Mouse (Mus musculus): ENCODE data around the gene Olfr130.

Olfr130 gene

DNA sequence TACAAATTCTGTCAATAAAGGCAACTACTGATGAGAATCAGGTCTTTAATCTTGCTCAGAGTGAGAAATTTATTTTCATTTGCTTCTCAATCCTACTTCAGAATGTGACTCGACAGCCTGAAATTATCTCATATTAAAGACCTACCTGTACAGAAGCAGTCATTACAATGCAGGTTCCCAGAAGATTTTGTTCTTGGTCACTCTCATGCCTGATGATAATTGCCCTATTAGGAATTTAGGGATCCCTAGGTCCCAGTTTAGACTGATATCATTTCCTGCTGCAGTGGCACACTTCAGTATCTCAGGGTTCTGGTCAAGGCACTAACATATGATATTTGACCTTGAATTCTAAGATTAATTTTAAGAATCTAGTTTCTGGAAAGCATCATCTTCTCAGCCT is at the start of gene Olfr130:
Gene Olfr130, plus strand, starts transcription at position 301 of the 400 bp plus-strand sequence.
- in situ Hi-C loops (cut with MboI, MseI): no loop called here

DNA sequence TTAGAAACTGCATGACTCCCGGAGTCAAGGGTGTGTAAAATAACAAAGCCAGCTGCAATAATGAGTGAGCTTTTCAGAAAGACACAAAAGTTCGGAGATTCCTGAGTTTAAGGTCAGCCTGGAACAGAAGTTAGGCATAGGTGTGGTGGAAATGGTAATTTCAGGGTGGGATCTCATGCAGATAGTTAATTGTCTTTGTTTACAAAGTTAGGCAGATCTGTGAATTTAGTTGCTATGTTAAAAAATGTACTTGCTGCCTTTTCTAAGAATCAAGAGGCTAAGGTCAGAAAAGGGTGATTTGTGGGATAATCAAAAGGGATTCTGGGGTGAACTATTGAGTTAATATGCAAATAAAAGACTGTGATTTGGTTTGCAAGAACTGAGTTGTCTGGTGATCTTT is 47.4 kb upstream of the Olfr130 start:
- in situ Hi-C loops (cut with MboI, MseI): loop anchor here (5.0 kb wide), 1 partner anchor 104 kb away; no protein-coding TSS in a partner anchor

DNA sequence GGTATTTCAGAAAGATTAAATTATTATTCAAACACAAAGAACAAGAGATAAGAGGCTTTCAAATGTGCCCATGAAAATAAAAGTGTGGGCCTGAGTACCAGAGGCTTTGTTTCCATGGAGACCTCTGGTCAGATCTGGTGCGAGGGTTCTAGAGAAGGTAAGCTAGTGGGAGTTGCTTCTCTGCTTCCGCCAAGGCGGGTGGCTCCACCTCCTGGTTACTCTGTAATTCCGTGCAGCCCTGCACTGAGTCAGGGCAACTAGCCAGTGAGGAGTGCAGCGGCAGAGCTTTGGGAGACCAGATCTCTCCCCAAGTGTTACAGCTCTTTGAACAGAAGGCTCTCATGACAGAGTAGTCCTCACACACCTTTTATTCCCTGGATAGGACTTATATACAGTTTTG is 37.4 kb upstream of the Olfr130 start:
- in situ Hi-C loops (cut with MboI, MseI): no loop called here

DNA sequence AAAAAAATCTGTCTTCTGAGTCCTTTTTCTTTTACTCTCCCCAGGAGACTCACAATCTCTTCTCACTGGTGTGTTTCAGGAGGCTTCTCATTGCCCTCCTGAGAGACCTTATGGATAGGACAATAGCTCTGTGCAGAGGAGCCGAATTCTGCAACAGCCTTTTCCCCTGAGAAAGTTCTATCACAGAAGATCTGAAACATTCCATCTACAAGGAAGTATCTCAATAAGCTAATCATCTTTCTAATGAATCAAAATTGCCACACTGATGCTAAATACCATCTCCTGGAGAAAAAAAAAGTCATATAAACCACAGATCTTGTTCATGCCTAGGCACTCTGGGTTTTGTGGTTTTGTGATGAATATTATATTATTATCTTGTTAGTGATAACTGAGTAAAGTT is 3.7 kb upstream of the Olfr130 start, which contains the start of gene Olfr129:
Gene Olfr129, minus strand, starts transcription at position 101 of the 400 bp plus-strand sequence.
- in situ Hi-C loops (cut with MboI, MseI): no loop called here

DNA sequence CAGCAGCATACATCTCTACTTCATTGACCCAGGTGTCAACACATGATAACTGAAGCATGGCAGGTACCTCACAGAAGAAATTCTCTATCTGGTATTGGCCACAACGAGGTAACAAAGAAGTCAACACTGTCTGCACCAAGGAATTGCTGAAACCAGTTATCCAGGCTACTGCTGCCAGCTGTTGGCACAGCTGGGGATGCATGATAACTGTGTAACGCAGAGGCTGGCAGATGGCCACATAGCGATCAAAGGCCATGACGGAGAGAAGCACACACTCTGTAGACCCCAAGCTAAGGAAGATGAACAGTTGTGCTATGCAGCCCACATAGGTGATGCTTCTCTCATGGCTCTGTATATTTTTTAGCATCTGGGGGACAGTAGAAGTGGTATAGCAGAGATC is 18.6 kb downstream of the Olfr130 start:
- in situ Hi-C loops (cut with MboI, MseI): no loop called here

DNA sequence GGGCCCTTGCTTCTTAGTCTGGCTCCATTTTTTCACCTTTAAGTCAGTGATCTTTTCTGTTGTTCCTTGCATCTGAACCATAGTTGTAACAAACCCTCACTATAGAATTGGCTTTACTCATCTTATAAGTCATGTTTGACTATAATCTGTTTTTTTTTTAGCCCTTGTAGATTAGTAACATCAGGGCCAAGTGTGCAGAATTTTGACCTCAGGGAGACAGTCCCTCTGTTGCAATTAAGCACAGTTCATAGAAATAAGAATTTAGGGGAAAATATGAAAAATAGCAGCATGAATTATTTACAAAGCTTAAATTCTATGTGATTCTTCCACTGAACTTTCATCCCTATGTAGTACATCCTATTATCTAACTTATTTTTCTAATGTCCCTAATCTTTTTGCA is 24.9 kb downstream of the Olfr130 start, which contains the start of gene Olfr131:
Gene Olfr131, minus strand, starts transcription at position 101 of the 400 bp plus-strand sequence.
- in situ Hi-C loops (cut with MboI, MseI): no loop called here
